In the genomic region with DNA sequence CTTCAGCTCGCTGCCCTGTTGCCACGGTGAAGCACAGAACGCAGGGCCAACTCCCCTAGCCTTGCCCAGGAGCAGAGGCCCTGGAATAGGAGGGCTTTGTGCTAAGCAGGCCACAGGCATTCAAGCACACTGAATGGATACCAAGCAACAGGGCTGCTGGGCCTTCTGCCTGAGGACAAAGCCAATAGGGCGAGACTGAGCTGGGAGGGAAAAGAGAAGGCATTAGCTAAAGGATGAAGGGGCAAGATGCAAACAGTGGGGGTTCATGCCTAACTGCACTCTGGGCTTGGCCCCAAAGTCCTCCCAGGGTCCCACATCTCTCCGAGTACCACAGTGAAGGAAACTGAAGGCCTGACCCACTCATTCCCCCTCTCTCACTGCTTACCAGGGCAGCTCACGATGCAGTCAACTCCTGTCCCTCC, we compare ENCODE assay signal across 9 mouse cellular contexts. TPM values are rescaled to one million over a fixed set of nuclear protein-coding genes. Genes with fewer than 3 reads are reported as not detected.
DNase-seq lines count a peak whose midpoint lies in the region; ATAC-seq and TF ChIP-seq lines count a peak whose summit lies in the region.
"Had no signal": no experiment of that assay in that cellular context is flagged by ENCODE, and none has a peak within 500 bp of the region (broad histone marks: within the 10 kb centered on the region; RNA-seq: fewer than 3 reads in every experiment).

No protein-coding gene starts in this region.

- 6% methylated on average over 6 of the region's 6 CpGs for WGBS in forebrain, embryonic 14.5 days
- WGBS in neural tube, embryonic 15.5 days = 36% methylated on average over 6 of the region's 6 CpGs
- WGBS in liver, embryonic 11.5 days = 83% methylated on average over 6 of the region's 6 CpGs
- 73% methylated on average over 6 of the region's 6 CpGs for WGBS in kidney, embryonic 16.5 days

- DNase-seq in left cerebral cortex, adult 2 months (ENCODE audit: extremely low spot score in 1 of 2, low spot score in 2 of 2) = peak in 1 of 2 experiments; percentile 66
- no peak for DNase-seq in left cerebral cortex, adult 11 months (ENCODE audit: low spot score)
- DNase-seq in forebrain, embryonic 14.5 days (ENCODE audit: low spot score) = peak; percentile 84
- peak; percentile 56 to 69 for DNase-seq in layer of hippocampus, postnatal 36 days
- DNase-seq in liver, embryonic 11.5 days (ENCODE audit: low spot score) = no peak
- DNase-seq in urinary bladder, adult 2 months (ENCODE audit: low spot score) = no peak
- DNase-seq: heart, postnatal 4 days had no signal

- intact Hi-C loops in left cerebral cortex, adult 2 months (cut with DNase I) = loop anchor here (1.0 kb wide), 1 partner anchor 17 kb away; no protein-coding TSS in a partner anchor

- H3K27ac ChIP-seq in left cerebral cortex, adult 2 months = peak overlapping the region; percentile 67; the same call in 1 of the 2 replicates
- peak overlapping the region; percentile 63 for H3K27ac ChIP-seq in forebrain, embryonic 14.5 days (ENCODE audit: low read depth, low read length)
- H3K27ac ChIP-seq in neural tube, embryonic 15.5 days (replicated peaks) = peak overlapping the region; percentile 76
- H3K27ac ChIP-seq in liver, embryonic 11.5 days (ENCODE audit: low read depth, low read length) = no peak overlapping the region
- H3K27ac ChIP-seq in kidney, embryonic 16.5 days (ENCODE audit: low read length) = no peak overlapping the region

- peak; percentile 94 for ATAC-seq in forebrain, embryonic 14.5 days
- peak; percentile 92 for ATAC-seq in neural tube, embryonic 15.5 days (ENCODE audit: low FRiP score)
- ATAC-seq in liver, embryonic 11.5 days (replicated peaks; ENCODE audit: low FRiP score) = no peak
- no peak for ATAC-seq in kidney, embryonic 16.5 days (ENCODE audit: low FRiP score, low TSS enrichment)

- no peak for TF ChIP-seq CTCF in left cerebral cortex, adult 2 months (IDR thresholded peaks at IDR 0.05)

- H3K4me2 ChIP-seq in forebrain, embryonic 14.5 days (ENCODE audit: low read length) = no peak overlapping the region
- no peak overlapping the region for H3K4me2 ChIP-seq in neural tube, embryonic 15.5 days
- no peak overlapping the region for H3K4me2 ChIP-seq in liver, embryonic 11.5 days
- H3K4me2 ChIP-seq in kidney, embryonic 16.5 days (replicated peaks; ENCODE audit: low read depth, low read length) = no peak overlapping the region

- H3K36me3 ChIP-seq in forebrain, embryonic 14.5 days (ENCODE audit: control insufficient read depth, insufficient read depth, low read length) = 0 out of 2 replicates have a peak, but pooled peaks cover 3% of the 10 kb centered on the region
- peaks cover 3% of the 10 kb centered on the region; the same call in 1 of the 2 replicates for H3K36me3 ChIP-seq in neural tube, embryonic 15.5 days
- no peaks in the 10 kb centered on the region for H3K36me3 ChIP-seq in liver, embryonic 11.5 days (ENCODE audit: control insufficient read depth, insufficient read depth, low read length)
- no peaks in the 10 kb centered on the region for H3K36me3 ChIP-seq in kidney, embryonic 16.5 days (ENCODE audit: insufficient read depth, low read length)

- H3K4me3 ChIP-seq in left cerebral cortex, adult 2 months = no peak overlapping the region
- H3K4me3 ChIP-seq in forebrain, embryonic 14.5 days (ENCODE audit: low read depth, low read length) = no peak overlapping the region
- H3K4me3 ChIP-seq in neural tube, embryonic 15.5 days (replicated peaks) = no peak overlapping the region
- H3K4me3 ChIP-seq in liver, embryonic 11.5 days (ENCODE audit: low read depth, low read length) = no peak overlapping the region
- no peak overlapping the region for H3K4me3 ChIP-seq in kidney, embryonic 16.5 days (ENCODE audit: low read length)

- no peaks in the 10 kb centered on the region for H3K4me1 ChIP-seq in forebrain, embryonic 14.5 days (ENCODE audit: control insufficient read depth, insufficient read depth, low read length)
- H3K4me1 ChIP-seq in neural tube, embryonic 15.5 days = no peaks in the 10 kb centered on the region
- H3K4me1 ChIP-seq in liver, embryonic 11.5 days (replicated peaks; ENCODE audit: control insufficient read depth, insufficient read depth, low read length) = no peaks in the 10 kb centered on the region
- H3K4me1 ChIP-seq in kidney, embryonic 16.5 days (ENCODE audit: insufficient read depth, low read length) = 0 out of 2 replicates have a peak, but pooled peaks cover 2% of the 10 kb centered on the region

- no peak overlapping the region for H3K9ac ChIP-seq in forebrain, embryonic 14.5 days (ENCODE audit: low read length)
- no peak overlapping the region for H3K9ac ChIP-seq in neural tube, embryonic 15.5 days (replicated peaks)
- H3K9ac ChIP-seq in liver, embryonic 11.5 days (ENCODE audit: low read depth, low read length) = no peak overlapping the region
- H3K9ac ChIP-seq in kidney, embryonic 16.5 days (replicated peaks; ENCODE audit: low read length) = no peak overlapping the region

- H3K27me3 ChIP-seq in forebrain, embryonic 14.5 days (replicated peaks; ENCODE audit: control insufficient read depth, insufficient read depth, low read length) = no peaks in the 10 kb centered on the region
- no peaks in the 10 kb centered on the region for H3K27me3 ChIP-seq in neural tube, embryonic 15.5 days (replicated peaks)
- no peaks in the 10 kb centered on the region for H3K27me3 ChIP-seq in liver, embryonic 11.5 days (replicated peaks; ENCODE audit: control insufficient read depth, insufficient read depth, low read length)
- H3K27me3 ChIP-seq in kidney, embryonic 16.5 days (ENCODE audit: insufficient read depth, low read length) = no peaks in the 10 kb centered on the region

- no peaks in the 10 kb centered on the region for H3K9me3 ChIP-seq in forebrain, embryonic 14.5 days (replicated peaks; ENCODE audit: control insufficient read depth, low read length)
- no peaks in the 10 kb centered on the region for H3K9me3 ChIP-seq in neural tube, embryonic 15.5 days (replicated peaks)
- H3K9me3 ChIP-seq in liver, embryonic 11.5 days (ENCODE audit: control insufficient read depth, low read length) = no peaks in the 10 kb centered on the region
- H3K9me3 ChIP-seq in kidney, embryonic 16.5 days (ENCODE audit: low read length) = no peaks in the 10 kb centered on the region

RNA-seq across cellular contexts. Expression of gene Sfxn5, which starts 12.8 kb away (rescaled TPM):
- total RNA-seq in left cerebral cortex, adult 2 months (2021) = 100 to 1,000 TPM; 161 to 173 TPM
- polyA plus RNA-seq in forebrain, embryonic 14.5 days (2014; fragmentation: Nextera tagmentation; extraction: Ambion mirVana) = 15.2 and 15.7 TPM in 2 replicates
- 100 to 1,000 TPM; 164 to 165 TPM for total RNA-seq in layer of hippocampus, postnatal 36 days (2021)
- polyA plus RNA-seq in neural tube, embryonic 15.5 days (2015; fragmentation: Nextera tagmentation; extraction: Ambion mirVana) = 38.4 and 39.3 TPM in 2 replicates
- 3.8 and 4.0 TPM in 2 replicates for polyA plus RNA-seq in liver, embryonic 11.5 days (2014; fragmentation: Nextera tagmentation; extraction: Ambion mirVana)
- 3.9 and 4.2 TPM in 2 replicates for polyA plus RNA-seq in urinary bladder, adult 2 months (2012; rRNA removed)
- 9.2 and 13.8 TPM in 2 replicates for polyA plus RNA-seq in kidney, embryonic 16.5 days (2015; fragmentation: Nextera tagmentation; extraction: Ambion mirVana)

RNA-seq across cellular contexts. Expression of gene Rab11fip5, which starts 54.0 kb away (rescaled TPM):
- 10 to 100 TPM; 74.5 to 78.6 TPM for total RNA-seq in left cerebral cortex, adult 2 months (2021)
- 9.2 and 12.7 TPM in 2 replicates for polyA plus RNA-seq in forebrain, embryonic 14.5 days (2014; fragmentation: Nextera tagmentation; extraction: Ambion mirVana)
- 10 to 100 TPM; 49.1 to 52.6 TPM for total RNA-seq in layer of hippocampus, postnatal 36 days (2021)
- 22.5 and 24.3 TPM in 2 replicates for polyA plus RNA-seq in neural tube, embryonic 15.5 days (2015; fragmentation: Nextera tagmentation; extraction: Ambion mirVana)
- 1.0 TPM in 2 replicates for polyA plus RNA-seq in liver, embryonic 11.5 days (2014; fragmentation: Nextera tagmentation; extraction: Ambion mirVana)
- polyA plus RNA-seq in urinary bladder, adult 2 months (2012; rRNA removed) = 56.5 and 58.1 TPM in 2 replicates
- polyA plus RNA-seq in kidney, embryonic 16.5 days (2015; fragmentation: Nextera tagmentation; extraction: Ambion mirVana) = 16.5 and 18.9 TPM in 2 replicates

Comparison
In these comparisons a context has a peak if more than half of its experiments do, and no peak if none do; other contexts are left out.
1. DNase-seq: peak in forebrain, embryonic 14.5 days (single experiment) and layer of hippocampus, postnatal 36 days (2 of 2); none in left cerebral cortex, adult 11 months (single experiment), liver, embryonic 11.5 days (single experiment) and urinary bladder, adult 2 months (single experiment).
2. H3K27ac ChIP-seq: peak in left cerebral cortex, adult 2 months (single experiment), forebrain, embryonic 14.5 days (single experiment) and neural tube, embryonic 15.5 days (single experiment); none in liver, embryonic 11.5 days (single experiment) and kidney, embryonic 16.5 days (single experiment).
3. ATAC-seq: peak in forebrain, embryonic 14.5 days (single experiment) and neural tube, embryonic 15.5 days (single experiment); none in liver, embryonic 11.5 days (single experiment) and kidney, embryonic 16.5 days (single experiment).